Mouse (Mus musculus): ENCODE results near the gene Anapc11. TPM values are rescaled to one million over a fixed set of nuclear protein-coding genes. Genes with fewer than 3 reads are reported as not detected.

Anapc11 gene
- total and polyA plus RNA-seq, 3 experiments, result 57.0 to 145 (median 108) TPM

DNA sequence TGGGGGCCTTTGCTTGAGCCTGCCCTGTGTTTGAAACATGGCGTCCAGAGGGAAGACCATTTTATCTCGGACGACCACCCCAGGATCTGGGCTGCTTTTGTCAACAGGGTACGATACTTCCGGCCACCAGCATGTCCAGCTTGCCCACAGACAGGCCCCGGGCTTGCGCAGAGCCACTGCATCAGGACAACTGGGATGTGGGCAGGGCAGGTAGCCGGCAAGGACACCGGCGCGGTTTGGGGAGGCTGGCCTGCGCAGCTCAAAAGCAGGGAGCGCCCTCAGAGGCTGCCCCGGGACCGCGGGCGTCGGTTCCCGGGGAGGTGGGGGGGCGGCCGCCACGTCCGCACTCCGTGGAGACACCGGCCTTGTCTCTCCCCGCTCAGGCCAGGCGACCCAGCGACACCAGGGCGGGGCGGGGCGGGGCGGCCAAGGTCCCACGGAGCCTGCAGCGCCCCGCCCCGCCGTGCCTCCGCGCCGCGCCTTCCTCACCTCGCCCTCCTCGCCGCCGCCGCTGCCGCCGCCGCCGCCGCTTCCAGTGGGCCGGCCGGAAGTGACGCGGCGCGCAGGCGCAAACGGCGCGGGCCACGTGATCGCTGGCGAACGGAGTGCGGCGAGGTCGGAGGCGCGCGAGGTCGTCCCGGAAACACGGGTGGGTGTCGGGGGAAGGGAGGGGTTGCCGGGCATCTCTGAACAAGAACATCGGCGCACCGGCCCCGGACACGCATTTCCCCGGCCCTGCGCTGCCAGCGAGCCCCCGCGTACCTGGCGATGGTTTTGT lies 48.9 kb upstream of the Anapc11 start, which contains the start of gene Mcrip1 (continued):
- TF ChIP-seq ZNF384 (IDR thresholded peaks at IDR 0.05; ENCODE audit: low read depth, low read length) (no peak), RAD21 (IDR thresholded peaks at IDR 0.05; ENCODE audit: low read depth, low read length) (no peak), ZMIZ1 (IDR thresholded peaks at IDR 0.05; ENCODE audit: low read depth, low read length) (peak; percentile 68; the same call in 1 of the 2 replicates), TBP (conservative IDR thresholded peaks at IDR 0.05; ENCODE audit: low read depth, low read length) (no peak), MAZ (IDR thresholded peaks at IDR 0.05; ENCODE audit: low read depth, low read length) (no peak; the same call in 1 of the 2 replicates), SMC3 (IDR thresholded peaks at IDR 0.05; ENCODE audit: low read depth, low read length) (no peak), E2F4 (IDR thresholded peaks at IDR 0.05; ENCODE audit: insufficient replicate concordance, low read depth, low read length) (no peak), BHLHE40 (IDR thresholded peaks at IDR 0.05; ENCODE audit: low read depth, low read length) (peak; percentile 84)

DNA sequence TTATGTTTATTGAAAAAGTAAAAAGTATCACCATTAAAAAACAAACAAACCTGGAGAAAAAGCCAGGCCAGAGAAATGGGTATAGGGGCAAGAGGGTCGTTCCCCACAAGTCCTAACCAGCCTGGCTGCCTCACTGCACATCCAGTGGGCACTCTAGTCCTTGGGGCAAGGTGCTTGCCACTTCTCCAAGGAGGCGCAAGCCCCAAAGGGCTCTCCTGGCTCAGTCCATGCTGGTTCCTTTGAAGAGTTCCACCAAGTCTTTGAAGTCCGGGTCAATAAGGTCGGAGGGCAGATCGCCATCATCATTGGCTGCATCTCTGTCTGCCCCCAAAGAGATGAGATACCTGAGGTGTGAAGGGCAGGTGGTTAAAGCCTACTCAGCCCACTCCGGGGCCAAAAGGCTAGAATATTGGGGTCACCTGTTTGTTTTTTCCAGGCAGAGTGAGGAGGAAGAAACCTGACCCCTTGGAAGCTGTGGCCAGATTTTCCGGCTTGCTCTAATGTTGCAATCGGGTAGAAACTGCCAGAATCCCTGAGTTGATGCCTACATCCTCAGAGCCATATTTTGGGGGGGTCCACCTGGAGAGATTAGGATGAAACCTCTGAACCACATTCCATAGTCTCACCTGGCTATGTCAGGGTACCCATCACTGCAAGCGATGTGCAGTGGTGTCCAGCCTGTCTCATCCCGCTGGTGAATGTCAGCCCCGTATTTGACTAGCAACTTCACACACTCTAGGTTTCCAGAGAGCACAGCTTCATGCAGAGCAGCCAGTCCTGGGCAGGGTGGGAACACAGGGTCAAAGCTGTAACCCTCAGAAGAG lies 48.0 kb upstream of the Anapc11 start:
- peak overlapping the region; percentile 81 for H3K9ac ChIP-seq (ENCODE audit: insufficient read depth, low read depth)
- H3K27ac ChIP-seq (ENCODE audit: insufficient read depth, low read depth), result no peak overlapping the region
- no peaks in the 10 kb centered on the region for H3K27me3 ChIP-seq (replicated peaks)
- TF ChIP-seq GABPA (IDR thresholded peaks at IDR 0.05; ENCODE audit: insufficient replicate concordance, low read depth, low read length) (no peak), EP300 (IDR thresholded peaks at IDR 0.05; ENCODE audit: low read length) (no peak), BHLHE40 (IDR thresholded peaks at IDR 0.05; ENCODE audit: low read depth, low read length) (no peak), MAX (IDR thresholded peaks at IDR 0.05; ENCODE audit: low read length) (no peak), USF1 (IDR thresholded peaks at IDR 0.05; ENCODE audit: low read depth, low read length) (no peak), UBTF (IDR thresholded peaks at IDR 0.05; ENCODE audit: low read depth, low read length) (no peak), MYC (IDR thresholded peaks at IDR 0.05; ENCODE audit: low read depth, low read length) (no peak), MAZ (IDR thresholded peaks at IDR 0.05; ENCODE audit: low read depth, low read length) (no peak), ETS1 (conservative IDR thresholded peaks at IDR 0.05; ENCODE audit: low read depth, low read length) (0 out of 2 replicates have a peak, but pooled peaks have one; percentile 4), CTCF (conservative IDR thresholded peaks at IDR 0.05 in 1 of 2, IDR thresholded peaks at IDR 0.05 in 1 of 2; ENCODE audit: low read depth in 2 of 2, low read length in 2 of 2) (no peak), ZC3H11A (IDR thresholded peaks at IDR 0.05; ENCODE audit: low read depth, low read length) (no peak), TCF12 (IDR thresholded peaks at IDR 0.05; ENCODE audit: low read depth, low read length) (no peak), MXI1 (IDR thresholded peaks at IDR 0.05; ENCODE audit: low read depth, low read length) (no peak), POLR2AphosphoS2 (IDR thresholded peaks at IDR 0.05; ENCODE audit: low read depth, low read length) (no peak), SIN3A (IDR thresholded peaks at IDR 0.05; ENCODE audit: low read length) (no peak), CHD2 (IDR thresholded peaks at IDR 0.05; ENCODE audit: low read length) (no peak; the same call in 1 of the 2 replicates), CHD1 (IDR thresholded peaks at IDR 0.05; ENCODE audit: low read depth, low read length) (0 out of 2 replicates have a peak, but pooled peaks have one; percentile 21), ZKSCAN1 (IDR thresholded peaks at IDR 0.05; ENCODE audit: borderline replicate concordance, low read depth, low read length) (no peak), JUND (conservative IDR thresholded peaks at IDR 0.05; ENCODE audit: low read depth, low read length) (no peak), POLR2A (IDR thresholded peaks at IDR 0.05; ENCODE audit: low read depth, low read length) (peak; percentile 27; the same call in 1 of the 2 replicates), HCFC1 (IDR thresholded peaks at IDR 0.05; ENCODE audit: low read depth, low read length) (no peak), MAFK (IDR thresholded peaks at IDR 0.05; ENCODE audit: insufficient replicate concordance, low read length) (no peak), IRF4 (IDR thresholded peaks at IDR 0.05; ENCODE audit: low read depth, low read length) (no peak), SMC3 (IDR thresholded peaks at IDR 0.05; ENCODE audit: low read depth, low read length) (no peak)
- peak overlapping the region; percentile 77 for H3K4me2 ChIP-seq (ENCODE audit: insufficient read depth, low read depth, poor library complexity, severe bottlenecking)
- H3K4me3 ChIP-seq (replicated peaks in 1 of 3; ENCODE audit: low read depth in 2 of 3, low read length in 2 of 3, poor library complexity in 1 of 3), result peak overlapping the region; percentile 57 to 81 (median 75)
- peaks cover 0 to 38% of the 10 kb centered on the region in 2 experiments for H3K36me3 ChIP-seq (replicated peaks in 1 of 2; ENCODE audit: control insufficient read depth in 1 of 2, insufficient read depth in 1 of 2, low read length in 1 of 2)
- DNase-seq (ENCODE audit: extremely low read depth), result no peak
- peaks cover 11 to 28% of the 10 kb centered on the region in 2 experiments for H3K4me1 ChIP-seq (ENCODE audit: control insufficient read depth in 1 of 2, insufficient read depth in 2 of 2)
- in situ Hi-C loops (cut with MboI; ENCODE audit: low pct_ligation_motif_present, low pct_unique_long_range_greater_than_20kb, low sequenced_read_pairs), result no loop called here
- H3K9me3 ChIP-seq (replicated peaks; ENCODE audit: low read length), result no peaks in the 10 kb centered on the region
- no peaks in the 10 kb centered on the region for H3K79me2 ChIP-seq (replicated peaks; ENCODE audit: control insufficient read depth, extremely low read depth, insufficient read depth, poor library complexity, severe bottlenecking)
- dilution Hi-C loops (cut with MboI; ENCODE audit: extremely low pct_ligation_motif_present, extremely low pct_unique_long_range_greater_than_20kb, low sequenced_read_pairs), result no loop called here

All from CH12.LX (cell line).